Mouse (Mus musculus) stomach, adult 2 months (tissue): ENCODE data around the gene Gmnc. TPM values are rescaled to one million over a fixed set of nuclear protein-coding genes. Genes with fewer than 3 reads are reported as not detected.

Experiments used
- polyA plus RNA-seq: library from polyadenylated mRNA; depleted of rRNA; stranded (reverse); fragments of >200 nt; gene quantifications from 2 replicates; pipeline ENCODE4 v1.2.3, GENCODE M21; 2012; rRNA removed

The Gmnc gene
- not detected in 2 replicates for polyA plus RNA-seq

DNA sequence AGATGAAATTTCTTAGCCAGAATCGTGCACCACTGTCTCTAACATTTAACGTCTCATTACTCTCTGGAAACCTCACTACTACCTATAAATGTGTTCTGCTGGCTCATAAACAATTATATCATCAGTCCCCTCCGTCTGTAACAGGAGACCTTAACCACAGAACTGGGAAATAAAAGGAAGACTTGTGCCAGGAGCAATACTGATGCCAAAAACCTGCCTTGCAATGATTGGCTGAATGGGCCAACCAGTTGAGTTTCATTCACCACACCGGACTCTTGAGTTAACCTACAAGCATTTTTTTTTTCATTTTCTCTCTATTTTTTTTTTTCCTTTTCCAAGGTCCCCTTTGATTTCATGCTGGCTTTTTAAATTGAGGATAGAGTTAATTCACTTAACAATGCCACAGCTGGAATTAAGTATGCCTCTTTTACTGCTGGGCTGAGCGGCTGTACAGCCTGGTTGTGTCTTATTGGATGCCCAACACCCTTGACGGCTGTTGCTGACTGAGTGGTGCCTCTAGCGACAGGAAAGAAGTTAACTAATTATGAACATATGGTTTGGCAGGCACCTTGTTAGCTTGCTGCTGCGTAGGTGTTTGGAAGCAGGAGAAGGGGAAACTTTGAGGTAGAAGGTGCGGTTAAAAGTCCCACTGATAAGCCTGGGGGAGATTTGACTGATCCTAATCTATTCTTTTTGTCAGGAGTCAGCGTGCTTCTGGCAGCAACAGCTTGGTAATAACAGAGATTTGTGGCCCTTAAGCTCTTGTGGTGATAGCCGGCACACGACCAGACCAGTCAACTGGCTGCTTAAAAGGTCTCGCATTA, at the start of gene Gmnc:
TSS of gene Gmnc (minus strand) at position 176 of the 824 bp plus-strand sequence.

